Mouse (Mus musculus) thymus, adult 2 months (tissue): ENCODE measurements around the gene Zmym1.

Experiments
- CTCF ChIP-seq: fragments of 200-500 bp; IDR thresholded peaks from 2 replicates; pipeline ENCODE4 v1.5.1; 2012; ENCODE audit warnings: mild to moderate bottlenecking, control low read depth, low read length, moderate library complexity, borderline replicate concordance; ENCODE audit not compliant: control insufficient read depth, poor library complexity, insufficient read depth; ENCODE audit errors: extremely low read depth
- POLR2A ChIP-seq: fragments of 200-500 bp; IDR thresholded peaks from 2 replicates; pipeline ENCODE4 v1.6.1; 2012; ENCODE audit warnings: mild to moderate bottlenecking, low read length, control low read depth, moderate library complexity; ENCODE audit not compliant: control insufficient read depth, poor library complexity, insufficient read depth; ENCODE audit errors: extremely low read depth

DNA sequence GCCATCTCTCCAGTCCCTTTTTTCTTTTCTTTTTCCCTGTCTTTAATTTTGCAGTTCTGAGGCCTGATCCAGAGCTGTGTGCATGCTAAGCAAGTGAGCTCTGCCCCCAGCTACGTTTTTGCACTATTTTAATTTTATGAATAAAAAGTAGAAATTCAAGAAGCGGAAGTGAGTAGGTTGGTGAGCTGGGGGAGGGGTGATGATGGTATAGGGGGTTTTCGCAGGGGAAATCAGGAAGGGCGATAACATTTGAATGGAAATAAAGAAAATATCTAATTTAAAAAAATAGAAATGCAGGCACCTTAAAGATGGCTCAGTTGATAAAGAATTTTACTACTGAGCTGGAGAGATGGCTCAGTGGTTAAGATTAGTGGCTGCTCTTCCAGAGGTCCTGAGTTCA, 17.4 kb downstream of the Zmym1 start:
- no peak for TF ChIP-seq POLR2A
- no peak for TF ChIP-seq CTCF
